Mouse (Mus musculus) heart, postnatal 0 days (tissue): ENCODE results near the gene Onecut1. TPM values are rescaled to one million over a fixed set of nuclear protein-coding genes. Genes with fewer than 3 reads are reported as not detected.

ENCODE experiments used
- ATAC-seq: fragments of 200-750 bp; cut with Nextera tagmentation; 2 replicates; pipeline ENCODE4 v1.8.0; 2017; ENCODE audit warnings: low read depth, moderate number of reproducible peaks, moderate library complexity; ENCODE audit not compliant: insufficient read depth
- DNase-seq: peaks from one replicate; pipeline ENCODE4 v3.0.0-alpha.2; 2016; ENCODE audit warnings: low spot score
- H3K27ac ChIP-seq: fragments of 300-500 bp; sonication (generic); 2 replicates; pipeline ENCODE4 v1.5.1; 2014; ENCODE audit warnings: low read depth, mild to moderate bottlenecking
- H3K27me3 ChIP-seq: fragments of 300-500 bp; sonication (generic); 2 replicates; pipeline ENCODE4 v1.6.1; 2014; ENCODE audit warnings: low read length, mixed read lengths; ENCODE audit not compliant: control insufficient read depth, insufficient read depth
- H3K36me3 ChIP-seq: fragments of 300-500 bp; sonication (generic); replicated peaks from 2 replicates; pipeline ENCODE4 v1.6.1; 2014; ENCODE audit warnings: low read length, mixed read lengths; ENCODE audit not compliant: control insufficient read depth, insufficient read depth
- H3K4me1 ChIP-seq: fragments of 300-500 bp; sonication (generic); 2 replicates; pipeline ENCODE4 v1.6.1; 2014; ENCODE audit warnings: antibody characterized with exemption; ENCODE audit not compliant: control insufficient read depth, insufficient read depth
- H3K4me2 ChIP-seq: fragments of 300-500 bp; sonication (generic); 2 replicates; pipeline ENCODE4 v1.6.1; 2014; ENCODE audit warnings: low read depth, mild to moderate bottlenecking, low read length, moderate library complexity
- H3K4me3 ChIP-seq: fragments of 300-500 bp; sonication (generic); 2 replicates; pipeline ENCODE4 v1.5.1; 2014; ENCODE audit warnings: low read depth, low read length
- H3K9ac ChIP-seq: fragments of 300-500 bp; sonication (generic); replicated peaks from 2 replicates; pipeline ENCODE4 v1.6.1; 2014; ENCODE audit warnings: low read depth, low read length, mixed read lengths
- H3K9me3 ChIP-seq: fragments of 300-500 bp; sonication (generic); replicated peaks from 2 replicates; pipeline ENCODE4 v1.6.1; 2016; ENCODE audit warnings: low read length; ENCODE audit not compliant: control insufficient read depth
- CTCF ChIP-seq: IDR thresholded peaks from 2 replicates; pipeline ENCODE4 v1.5.1; 2016; ENCODE audit warnings: antibody characterized with exemption, control low read depth, low read depth
- EP300 ChIP-seq: IDR thresholded peaks from 2 replicates; pipeline ENCODE4 v1.6.1; 2016; ENCODE audit warnings: antibody characterized with exemption, low read depth
- WGBS: fragments of 180-500 bp; shearing (Covaris S2); extraction: QIAGEN DNeasy Blood & Tissue Kit; methylation state at CpG from one replicate; pipeline ENCODE4 v1.1.7; 2014; 5-methylcytosine and 5-hydroxymethylcytosine counted together
- polyA plus RNA-seq: library from polyadenylated mRNA; unstranded; fragments of >200 nt; fragmentation: Nextera tagmentation; extraction: Ambion mirVana; gene quantifications from 2 replicates; pipeline ENCODE4 v1.2.1, GENCODE M21; 2015
- total RNA-seq: library from RNA; depleted of rRNA; stranded (reverse); fragments of >200 nt; gene quantifications from 2 replicates; pipeline ENCODE4 v1.2.3, GENCODE M21; 2014; ENCODE audit warnings: low replicate concordance

Gene Onecut1
- total and polyA plus RNA-seq, 2 experiments from 2014 or later = not detected

GRCm38 (mm10) chr9:74915611-74916010 lies 53.9 kb downstream of the Onecut1 start:
- H3K27ac ChIP-seq = no peak overlapping the region

GRCm38 (mm10) chr9:74920450-74920849 lies 58.7 kb downstream of the Onecut1 start:
- Histone ChIP-seq H3K4me2 (no peak overlapping the region), H3K27ac (no peak overlapping the region), H3K9me3 (peaks cover 9% of the 10 kb centered on the region), H3K27me3 (no peaks in the 10 kb centered on the region), H3K4me3 (no peak overlapping the region), H3K36me3 (no peaks in the 10 kb centered on the region), H3K4me1 (peaks cover 13% of the 10 kb centered on the region), H3K9ac (no peak overlapping the region)
- DNase-seq (no peak), ATAC-seq (no peak)
- TF ChIP-seq CTCF (no peak), EP300 (no peak)
- 89% methylated on average over 12 of the region's 12 CpGs for WGBS

More at GRCm38 (mm10) chr9:74915611-74916010, 53.9 kb downstream of the Onecut1 start:
- WGBS = 71% methylated on average over 3 of the region's 3 CpGs
- H3K4me3 ChIP-seq = no peak overlapping the region
- no peak overlapping the region for H3K9ac ChIP-seq
- TF ChIP-seq EP300 (no peak), CTCF (no peak)
- H3K4me1 ChIP-seq = no peaks in the 10 kb centered on the region
- no peaks in the 10 kb centered on the region for H3K36me3 ChIP-seq
- DNase-seq (no peak), ATAC-seq (no peak)
- no peaks in the 10 kb centered on the region for H3K27me3 ChIP-seq
- no peak overlapping the region for H3K4me2 ChIP-seq
- peaks cover 9% of the 10 kb centered on the region for H3K9me3 ChIP-seq

- WGBS = 43% methylated on average over 1 of the region's 1 CpGs
- Histone ChIP-seq H3K4me3 (no peak overlapping the region), H3K4me1 (peaks cover 13% of the 10 kb centered on the region), H3K9me3 (peaks cover 9% of the 10 kb centered on the region), H3K36me3 (no peaks in the 10 kb centered on the region), H3K27me3 (no peaks in the 10 kb centered on the region), H3K27ac (no peak overlapping the region), H3K4me2 (no peak overlapping the region), H3K9ac (no peak overlapping the region)
- DNase-seq = no peak
- no peak for ATAC-seq
- TF ChIP-seq CTCF (no peak), EP300 (no peak)
Observed at GRCm38 (mm10) chr9:74921422-74921821, 59.7 kb downstream of the Onecut1 start.

- TF ChIP-seq CTCF (no peak), EP300 (no peak)
Observed at GRCm38 (mm10) chr9:74922884-74923283, 61.2 kb downstream of the Onecut1 start.

GRCm38 (mm10) chr9:74923291-74923977 lies 61.7 kb downstream of the Onecut1 start:
- TF ChIP-seq CTCF (no peak), EP300 (no peak)
- H3K27ac ChIP-seq = no peak overlapping the region
- 70% methylated on average over 6 of the region's 6 CpGs for WGBS

More at GRCm38 (mm10) chr9:74922884-74923283, 61.2 kb downstream of the Onecut1 start:
- no peak overlapping the region for H3K4me2 ChIP-seq
- no peaks in the 10 kb centered on the region for H3K9me3 ChIP-seq
- H3K36me3 ChIP-seq = no peaks in the 10 kb centered on the region
- ATAC-seq (no peak), DNase-seq (no peak)
- no peak overlapping the region for H3K27ac ChIP-seq
- 56% methylated on average over 3 of the region's 3 CpGs for WGBS
- H3K27me3 ChIP-seq = no peaks in the 10 kb centered on the region
- H3K4me1 ChIP-seq = peaks cover 13% of the 10 kb centered on the region
- no peak overlapping the region for H3K4me3 ChIP-seq
- H3K9ac ChIP-seq = no peak overlapping the region

GRCm38 (mm10) chr9:74925220-74925769 lies 63.6 kb downstream of the Onecut1 start:
- Histone ChIP-seq H3K27ac (no peak overlapping the region), H3K9me3 (no peaks in the 10 kb centered on the region), H3K4me3 (no peak overlapping the region), H3K4me2 (no peak overlapping the region), H3K27me3 (no peaks in the 10 kb centered on the region), H3K4me1 (peaks cover 13% of the 10 kb centered on the region), H3K36me3 (no peaks in the 10 kb centered on the region), H3K9ac (no peak overlapping the region)
- no peak for ATAC-seq
- 88% methylated on average over 10 of the region's 10 CpGs for WGBS
- DNase-seq = no peak
- TF ChIP-seq EP300 (no peak), CTCF (no peak)

More at GRCm38 (mm10) chr9:74923291-74923977, 61.7 kb downstream of the Onecut1 start:
- DNase-seq = no peak
- Histone ChIP-seq H3K4me2 (no peak overlapping the region), H3K4me1 (peaks cover 13% of the 10 kb centered on the region), H3K36me3 (no peaks in the 10 kb centered on the region), H3K9me3 (no peaks in the 10 kb centered on the region), H3K9ac (no peak overlapping the region), H3K27me3 (no peaks in the 10 kb centered on the region), H3K4me3 (no peak overlapping the region)
- ATAC-seq = no peak
